9 mouse cellular contexts compared by ENCODE assay signal in genomic region chr13:84023637-84024036, GRCm38 (mm10).
DNase-seq lines count a peak whose midpoint lies in the region; ATAC-seq lines count a peak whose summit lies in the region.
"Had no signal": no experiment of that assay in that cellular context is flagged by ENCODE, and none has a peak within 500 bp of the region (broad histone marks: within the 10 kb centered on the region; RNA-seq: fewer than 3 reads in every experiment).

No protein-coding gene starts in this region.

- ATAC-seq in kidney, embryonic 15.5 days (replicated peaks; ENCODE audit: low FRiP score), result peak; percentile 83

- no peaks in the 10 kb centered on the region for H3K9me3 ChIP-seq in embryonic facial prominence, embryonic 10.5 days
- H3K9me3 ChIP-seq in kidney, embryonic 15.5 days (replicated peaks), result no peaks in the 10 kb centered on the region
- H3K9me3 ChIP-seq: heart, embryonic 10.5 days had no signal

- H3K4me3 ChIP-seq in embryonic facial prominence, embryonic 10.5 days, result no peak overlapping the region
- no peak overlapping the region for H3K4me3 ChIP-seq in kidney, embryonic 15.5 days (replicated peaks)
- H3K4me3 ChIP-seq: heart, embryonic 10.5 days had no signal

- 32% methylated on average over 5 of the region's 5 CpGs for WGBS in embryonic facial prominence, embryonic 10.5 days
- 40% methylated on average over 5 of the region's 5 CpGs for WGBS in kidney, embryonic 15.5 days

- no peak overlapping the region for H3K4me2 ChIP-seq in kidney, embryonic 15.5 days
- H3K4me2 ChIP-seq: liver, embryonic 11.5 days had no signal

- no peak overlapping the region for H3K9ac ChIP-seq in kidney, embryonic 15.5 days

- DNase-seq in right cerebral cortex, adult 18-20 months, result peak; percentile 2
- no peak for DNase-seq in right cerebral cortex, postnatal 25 days
- peak; percentile 25 for DNase-seq in embryonic facial prominence, embryonic 10.5 days (ENCODE audit: low spot score)
- DNase-seq in testis, postnatal 14 days (ENCODE audit: low spot score), result no peak
- DNase-seq in thymus, postnatal 10 days (ENCODE audit: low spot score in 2 of 2), result no peak
- DNase-seq in cerebellum, adult 8-10 months, result no peak

- H3K36me3 ChIP-seq in embryonic facial prominence, embryonic 10.5 days (replicated peaks), result no peaks in the 10 kb centered on the region
- no peaks in the 10 kb centered on the region for H3K36me3 ChIP-seq in kidney, embryonic 15.5 days
- H3K36me3 ChIP-seq: heart, embryonic 10.5 days had no signal

- no peak overlapping the region for H3K27ac ChIP-seq in embryonic facial prominence, embryonic 10.5 days (replicated peaks)
- peak overlapping the region; percentile 54; the same call in 1 of the 2 replicates for H3K27ac ChIP-seq in kidney, embryonic 15.5 days
- H3K27ac ChIP-seq: heart, embryonic 10.5 days had no signal

- H3K27me3 ChIP-seq in embryonic facial prominence, embryonic 10.5 days (replicated peaks; ENCODE audit: low read depth, poor library complexity, severe bottlenecking), result no peaks in the 10 kb centered on the region
- no peaks in the 10 kb centered on the region for H3K27me3 ChIP-seq in kidney, embryonic 15.5 days

- peaks cover 8% of the 10 kb centered on the region for H3K4me1 ChIP-seq in embryonic facial prominence, embryonic 10.5 days
- no peaks in the 10 kb centered on the region for H3K4me1 ChIP-seq in kidney, embryonic 15.5 days
- H3K4me1 ChIP-seq: heart, embryonic 10.5 days had no signal

Comparison
In these comparisons a context has a peak if more than half of its experiments do, and no peak if none do; other contexts are left out.
1. DNase-seq: peak in right cerebral cortex, adult 18-20 months (single experiment) and embryonic facial prominence, embryonic 10.5 days (single experiment); none in right cerebral cortex, postnatal 25 days (single experiment), testis, postnatal 14 days (single experiment), thymus, postnatal 10 days (0 of 2) and cerebellum, adult 8-10 months (single experiment).